Mouse (Mus musculus) heart, embryonic 14.5 days (tissue): ENCODE measurements around the gene Gzmm. TPM values are rescaled to one million over a fixed set of nuclear protein-coding genes. Genes with fewer than 3 reads are reported as not detected.

Experiments
- ATAC-seq: fragments of 200-750 bp; cut with Nextera tagmentation; 2 replicates; pipeline ENCODE4 v1.8.0; 2017; ENCODE audit warnings: low read depth, moderate TSS enrichment; ENCODE audit not compliant: insufficient number of reproducible peaks, insufficient read depth, low FRiP score
- H3K27ac ChIP-seq, 2 experiments: fragments of 200-500 bp in 1 of 2; fragments of 300-500 bp in 1 of 2; sonication (generic) in 1 of 2; replicated peaks in 1 of 2; 2 replicates each; pipeline ENCODE4 v1.5.1; 2012 to 2014; ENCODE audit warnings: low read depth in 2 of 2, low read length in 2 of 2, control low read depth in 1 of 2, mild to moderate bottlenecking in 1 of 2, mixed read lengths in 1 of 2; ENCODE audit not compliant: control insufficient read depth in 1 of 2, insufficient read depth in 1 of 2
- H3K27me3 ChIP-seq: fragments of 300-500 bp; sonication (generic); 2 replicates; pipeline ENCODE4 v1.6.1; 2014; ENCODE audit warnings: mild to moderate bottlenecking, low read length, control low read depth; ENCODE audit not compliant: control insufficient read depth, insufficient read depth
- H3K36me3 ChIP-seq: fragments of 300-500 bp; sonication (generic); 2 replicates; pipeline ENCODE4 v1.6.1; 2014; ENCODE audit warnings: mild to moderate bottlenecking, control low read depth, low read length, mixed read lengths; ENCODE audit not compliant: control insufficient read depth, insufficient read depth
- H3K4me1 ChIP-seq, 2 experiments: fragments of 200-500 bp in 1 of 2; fragments of 300-500 bp in 1 of 2; sonication (generic) in 1 of 2; 2 replicates each; pipeline ENCODE4 v1.6.1; 2012 to 2014; ENCODE audit warnings: low read length in 2 of 2, control low read depth in 1 of 2, mixed read lengths in 1 of 2; ENCODE audit not compliant: control insufficient read depth in 2 of 2, insufficient read depth in 2 of 2
- H3K4me2 ChIP-seq: fragments of 300-500 bp; sonication (generic); 2 replicates; pipeline ENCODE4 v1.6.1; 2014; ENCODE audit warnings: mild to moderate bottlenecking, low read length
- H3K4me3 ChIP-seq, 2 experiments: fragments of 200-500 bp in 1 of 2; fragments of 300-500 bp in 1 of 2; sonication (generic) in 1 of 2; 2 replicates each; pipeline ENCODE4 v1.5.1; 2012 to 2014; ENCODE audit warnings: low read length in 2 of 2, mild to moderate bottlenecking in 2 of 2, control low read depth in 1 of 2, low read depth in 1 of 2, moderate library complexity in 1 of 2; ENCODE audit not compliant: control insufficient read depth in 1 of 2, insufficient read depth in 1 of 2
- H3K9ac ChIP-seq: fragments of 300-500 bp; sonication (generic); 2 replicates; pipeline ENCODE4 v1.6.1; 2014; ENCODE audit warnings: mild to moderate bottlenecking, low read length
- H3K9me3 ChIP-seq: fragments of 300-500 bp; sonication (generic); 2 replicates; pipeline ENCODE4 v1.6.1; 2016; ENCODE audit warnings: low read length, control low read depth; ENCODE audit not compliant: control insufficient read depth
- WGBS: fragments of 180-500 bp; shearing (Covaris S2); extraction: QIAGEN DNeasy Blood & Tissue Kit; methylation state at CpG from one replicate; pipeline ENCODE4 v1.1.7; 2014; 5-methylcytosine and 5-hydroxymethylcytosine counted together
- polyA plus RNA-seq: library from polyadenylated mRNA; unstranded; fragments of >200 nt; fragmentation: Nextera tagmentation; extraction: Ambion mirVana; gene quantifications from 2 replicates; pipeline ENCODE4 v1.2.1, GENCODE M21; 2014

The Gzmm gene
- polyA plus RNA-seq, 1 experiment from 2014 or later: 0.77 TPM

DNA sequence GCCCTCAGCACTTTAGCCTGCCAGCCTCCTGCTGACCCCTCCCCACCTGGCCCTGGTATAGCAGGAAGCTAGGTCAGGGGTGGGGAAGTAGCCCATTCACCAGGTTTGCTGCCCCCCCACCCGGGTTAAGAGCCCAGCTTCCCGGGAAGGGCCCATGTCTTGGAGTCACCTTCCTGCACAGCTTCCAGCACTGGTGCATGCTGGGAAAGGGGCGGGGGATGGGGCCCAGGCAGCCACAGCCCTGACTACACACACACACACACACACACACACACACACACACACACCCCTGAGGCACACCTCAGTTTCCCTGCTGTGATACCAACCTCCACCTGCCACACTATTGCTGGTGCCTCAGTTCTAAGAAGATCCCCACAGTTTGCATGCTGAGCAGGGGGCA, 27.0 kb upstream of the Gzmm start:
- H3K9me3 ChIP-seq: no peaks in the 10 kb centered on the region
- no peaks in the 10 kb centered on the region for H3K27me3 ChIP-seq
- H3K27ac ChIP-seq: no peak overlapping the region
- no peak; the same call in 1 of the 2 replicates for ATAC-seq
- H3K4me3 ChIP-seq: no peak overlapping the region
- H3K4me1 ChIP-seq: peaks cover 0 to 3% of the 10 kb centered on the region in 2 experiments; a peak in 1 of 4 replicates
- H3K9ac ChIP-seq: no peak overlapping the region
- no peak overlapping the region for H3K4me2 ChIP-seq
- no peaks in the 10 kb centered on the region for H3K36me3 ChIP-seq
- WGBS: 35% methylated on average over 3 of the region's 3 CpGs

DNA sequence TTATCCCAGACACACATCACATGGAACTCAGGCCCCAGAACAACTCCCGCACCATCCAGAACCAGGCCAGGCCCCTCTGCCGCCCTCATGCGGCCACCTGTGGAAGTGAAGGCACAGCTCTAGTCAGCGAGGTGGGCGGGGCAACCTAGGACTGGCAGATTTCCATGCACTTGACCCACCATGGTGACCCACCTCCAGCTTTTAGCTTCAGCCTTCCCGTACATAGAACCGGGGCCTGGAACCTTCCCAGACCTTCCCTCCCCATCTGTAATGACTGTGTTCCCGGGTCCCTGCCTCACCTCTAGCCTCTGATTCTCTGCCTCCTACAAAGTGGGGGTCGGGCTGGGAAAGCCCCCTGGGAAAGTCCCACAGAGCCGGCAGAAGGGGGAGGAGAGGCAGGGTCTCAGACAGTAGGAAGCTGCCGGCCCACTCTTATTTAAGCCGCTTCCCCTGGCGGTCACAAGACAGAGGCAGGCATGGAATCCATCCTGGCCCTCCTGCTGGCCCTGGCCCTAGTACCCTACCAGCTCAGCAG, 24.6 kb upstream of the Gzmm start, which contains the start of gene Madcam1:
Gene Madcam1 (plus strand): TSS at position 429 of the 535 bp plus-strand sequence.
- H3K27me3 ChIP-seq: no peaks in the 10 kb centered on the region
- H3K9ac ChIP-seq: no peak within 1 kb of the TSS
- WGBS: 12% methylated on average over 13 of the region's 13 CpGs
- no peak within 1 kb of the TSS for H3K27ac ChIP-seq
- H3K4me1 ChIP-seq: peaks cover 0 to 3% of the 10 kb centered on the region in 2 experiments; a peak in 1 of 4 replicates
- no peak within 1 kb of the TSS for H3K4me3 ChIP-seq
- H3K36me3 ChIP-seq: no peaks in the 10 kb centered on the region
- H3K4me2 ChIP-seq: no peak within 1 kb of the TSS
- ATAC-seq: no peak
- H3K9me3 ChIP-seq: no peaks in the 10 kb centered on the region

DNA sequence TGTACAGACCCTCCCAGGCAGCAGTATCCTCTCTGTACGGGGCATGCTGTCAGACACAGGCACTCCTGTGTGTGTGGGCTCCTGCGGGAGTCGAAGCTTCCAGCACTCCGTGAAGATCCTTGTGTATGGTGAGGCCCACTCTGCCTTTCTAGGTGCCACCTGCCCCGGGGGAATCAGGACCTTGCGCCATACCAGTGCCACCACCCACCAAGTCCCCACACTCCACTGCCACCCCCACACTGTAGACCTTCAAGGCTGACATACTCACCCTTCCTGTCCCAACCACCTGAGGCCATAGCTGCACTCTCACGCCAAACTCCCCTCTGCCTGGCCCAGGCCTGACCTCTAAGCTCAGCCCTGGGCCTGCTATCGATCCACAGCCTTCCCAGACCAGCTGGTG, 23.8 kb upstream of the Gzmm start:
- H3K4me1 ChIP-seq: peaks cover 2 to 3% of the 10 kb centered on the region in 2 experiments; a peak in 3 of 4 replicates
- H3K36me3 ChIP-seq: no peaks in the 10 kb centered on the region
- H3K9ac ChIP-seq: no peak overlapping the region
- H3K4me2 ChIP-seq: no peak overlapping the region
- H3K9me3 ChIP-seq: no peaks in the 10 kb centered on the region
- no peak overlapping the region for H3K27ac ChIP-seq
- H3K4me3 ChIP-seq: no peak overlapping the region
- WGBS: 71% methylated on average over 8 of the region's 8 CpGs
- H3K27me3 ChIP-seq: no peaks in the 10 kb centered on the region
- no peak for ATAC-seq

DNA sequence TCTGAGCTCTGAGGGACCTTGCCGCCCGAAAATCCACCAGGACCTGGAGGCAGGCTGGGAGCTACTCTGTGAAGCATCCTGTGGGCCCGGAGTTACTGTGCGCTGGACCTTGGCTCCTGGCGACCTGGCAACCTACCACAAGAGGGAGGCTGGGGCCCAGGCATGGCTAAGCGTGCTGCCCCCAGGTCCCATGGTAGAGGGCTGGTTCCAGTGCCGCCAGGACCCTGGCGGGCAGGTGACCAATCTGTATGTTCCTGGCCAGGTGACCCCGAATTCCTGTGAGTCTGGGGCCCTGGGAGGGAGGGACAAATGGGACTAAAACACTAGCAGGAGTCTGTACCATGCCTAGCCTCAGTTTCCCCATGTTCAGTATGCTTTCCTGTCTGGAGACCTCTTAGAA, 22.3 kb upstream of the Gzmm start:
- 57% methylated on average over 9 of the region's 9 CpGs for WGBS
- Histone ChIP-seq H3K4me1 (peaks cover 8 to 9% of the 10 kb centered on the region in 2 experiments), H3K27ac (no peak overlapping the region), H3K9ac (no peak overlapping the region), H3K4me3 (no peak overlapping the region), H3K27me3 (no peaks in the 10 kb centered on the region), H3K36me3 (no peaks in the 10 kb centered on the region), H3K4me2 (no peak overlapping the region), H3K9me3 (no peaks in the 10 kb centered on the region)
- ATAC-seq: no peak

DNA sequence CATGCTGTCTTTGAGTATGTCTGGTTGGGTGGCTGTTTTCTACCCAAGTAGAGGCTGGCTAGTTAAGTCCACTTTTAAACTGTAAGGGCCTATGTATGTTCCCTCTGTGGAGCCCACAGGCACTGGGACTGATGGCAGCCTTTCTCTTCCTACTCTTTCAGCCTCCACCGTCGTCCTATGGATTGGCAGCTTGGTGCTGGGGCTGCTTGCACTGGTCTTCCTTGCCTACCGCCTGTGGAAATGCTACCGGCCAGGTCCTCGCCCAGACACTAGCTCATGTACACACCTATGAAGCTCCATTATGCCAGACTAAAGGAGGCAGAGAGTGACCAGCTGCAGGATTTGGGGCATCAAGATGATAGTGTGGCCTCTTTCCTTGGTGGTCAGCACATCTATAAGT, 20.7 kb upstream of the Gzmm start:
- Histone ChIP-seq H3K9ac (no peak overlapping the region), H3K4me2 (no peak overlapping the region)

DNA sequence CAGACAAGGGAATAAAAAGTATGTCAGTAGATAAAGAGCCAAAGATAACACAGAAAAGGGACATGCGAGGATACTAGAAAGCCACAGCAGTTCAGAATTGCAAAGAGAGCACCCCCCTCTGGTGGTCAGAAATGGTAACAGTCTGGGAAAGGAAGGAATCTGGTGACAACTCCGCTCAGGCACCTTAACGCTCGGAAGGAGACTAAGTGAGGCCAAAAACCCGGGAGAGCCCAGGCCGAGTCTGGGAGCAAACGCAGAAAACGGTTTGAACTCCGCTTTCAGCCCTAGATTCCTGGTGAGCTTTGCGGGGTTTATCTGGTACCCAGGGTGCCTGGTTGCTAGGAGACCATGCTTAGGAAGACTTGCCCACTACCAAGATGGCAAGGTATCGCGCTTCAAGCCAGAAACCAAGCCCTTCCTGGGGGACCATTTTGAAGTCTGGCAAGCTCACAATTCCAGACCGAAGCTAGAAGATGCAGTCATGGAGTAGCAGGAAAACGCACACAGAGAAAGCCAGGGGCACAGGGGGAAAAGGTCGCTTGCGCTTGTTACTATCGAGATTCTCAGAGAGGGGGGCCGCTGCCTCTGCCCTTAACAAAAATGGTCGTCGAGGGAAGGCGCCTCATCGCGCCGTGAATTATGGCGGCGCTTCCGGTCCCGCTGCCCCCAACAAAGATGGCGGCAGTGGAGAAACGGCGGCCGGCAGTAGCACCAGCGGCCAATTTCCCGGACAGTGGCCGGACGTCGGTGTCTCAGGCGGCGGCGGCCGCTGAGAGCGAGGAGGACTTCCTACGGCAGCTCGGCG, 19.8 kb upstream of the Gzmm start, which contains the start of gene Tpgs1:
Gene Tpgs1 (plus strand): TSS at position 599 of the 805 bp plus-strand sequence.
- H3K36me3 ChIP-seq: no peaks in the 10 kb centered on the region
- WGBS: under 1% methylated on average over 45 of the region's 45 CpGs
- peak within 1 kb of the TSS; percentile 82 for H3K9ac ChIP-seq
- ATAC-seq: peak; percentile 57
- H3K4me2 ChIP-seq: peak within 1 kb of the TSS; percentile 89
- H3K9me3 ChIP-seq: no peaks in the 10 kb centered on the region
- peaks cover 5 to 9% of the 10 kb centered on the region in 2 experiments for H3K4me1 ChIP-seq
- H3K27me3 ChIP-seq: no peaks in the 10 kb centered on the region
- peak within 1 kb of the TSS; percentile 84 to 90 for H3K27ac ChIP-seq
- H3K4me3 ChIP-seq: peak within 1 kb of the TSS; percentile 84 to 86

More for the DNA sequence above, 20.7 kb upstream of the Gzmm start:
- ATAC-seq: no peak
- 82% methylated on average over 5 of the region's 5 CpGs for WGBS
- peaks cover 5 to 9% of the 10 kb centered on the region in 2 experiments for H3K4me1 ChIP-seq
- no peaks in the 10 kb centered on the region for H3K27me3 ChIP-seq
- H3K4me3 ChIP-seq: no peak overlapping the region
- no peak overlapping the region for H3K27ac ChIP-seq
- H3K9me3 ChIP-seq: no peaks in the 10 kb centered on the region
- no peaks in the 10 kb centered on the region for H3K36me3 ChIP-seq

DNA sequence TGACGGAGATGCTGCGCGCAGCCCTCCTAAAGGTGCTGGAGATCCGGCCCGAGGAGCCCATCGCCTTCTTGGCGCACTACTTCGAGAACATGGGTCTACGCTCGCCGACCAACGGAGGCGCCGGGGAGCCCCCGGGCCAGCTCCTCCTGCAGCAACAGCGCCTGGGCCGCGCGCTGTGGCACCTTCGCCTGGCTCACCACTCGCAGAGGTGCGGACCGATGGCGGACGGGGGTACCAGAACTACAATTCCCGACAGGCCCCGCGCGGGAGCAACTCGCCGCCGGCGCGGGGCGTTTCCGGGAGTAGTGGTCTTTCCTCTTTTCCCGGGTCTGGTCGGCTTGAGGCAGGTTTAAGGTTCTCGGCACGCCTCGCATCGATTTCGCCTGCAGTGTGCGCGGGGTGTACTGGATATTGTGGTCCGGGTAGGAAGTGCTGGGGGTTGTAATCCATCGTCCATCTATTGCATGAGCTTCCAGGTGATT, 19.2 kb upstream of the Gzmm start:
- H3K27ac ChIP-seq: peak overlapping the region; percentile 84 to 90
- no peaks in the 10 kb centered on the region for H3K9me3 ChIP-seq
- peaks cover 5 to 9% of the 10 kb centered on the region in 2 experiments for H3K4me1 ChIP-seq
- H3K36me3 ChIP-seq: no peaks in the 10 kb centered on the region
- peak overlapping the region; percentile 89 for H3K4me2 ChIP-seq
- peak; percentile 58 for ATAC-seq
- no peaks in the 10 kb centered on the region for H3K27me3 ChIP-seq
- under 1% methylated on average over 47 of the region's 47 CpGs for WGBS
- H3K4me3 ChIP-seq: peak overlapping the region; percentile 84 to 86
- H3K9ac ChIP-seq: peak overlapping the region; percentile 82
